Mouse (Mus musculus): Measurements from ENCODE around the gene Sod1.
"Not testable (repeated sequence)": the region's sequence is repeated elsewhere in the genome, so short reads cannot be mapped to it uniquely, and the experiment has no call there.

The Sod1 gene

DNA sequence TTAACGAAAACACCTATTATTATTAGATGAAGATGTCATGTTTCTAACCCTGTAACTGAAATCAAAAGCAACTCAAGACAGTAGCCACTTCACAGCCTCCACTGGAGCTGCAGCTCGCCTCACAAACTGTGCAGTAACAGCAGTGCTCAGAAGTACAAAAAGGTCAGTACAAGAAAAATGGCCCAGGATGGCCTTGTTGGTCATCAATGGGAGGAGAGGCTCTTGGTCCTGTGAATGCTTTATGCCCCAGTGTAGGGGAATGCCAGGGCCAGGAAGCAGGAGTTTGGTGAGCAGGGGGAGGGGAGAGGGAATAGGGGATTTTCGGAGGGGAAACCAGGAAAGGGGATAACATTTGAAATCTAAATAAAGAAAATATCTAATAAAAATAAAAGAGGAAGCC lies 30.7 kb downstream of the Sod1 start:
- DNase-seq (ENCODE audit: low read depth in 2 of 2, low spot score in 2 of 2): not testable (repeated sequence)

DNA sequence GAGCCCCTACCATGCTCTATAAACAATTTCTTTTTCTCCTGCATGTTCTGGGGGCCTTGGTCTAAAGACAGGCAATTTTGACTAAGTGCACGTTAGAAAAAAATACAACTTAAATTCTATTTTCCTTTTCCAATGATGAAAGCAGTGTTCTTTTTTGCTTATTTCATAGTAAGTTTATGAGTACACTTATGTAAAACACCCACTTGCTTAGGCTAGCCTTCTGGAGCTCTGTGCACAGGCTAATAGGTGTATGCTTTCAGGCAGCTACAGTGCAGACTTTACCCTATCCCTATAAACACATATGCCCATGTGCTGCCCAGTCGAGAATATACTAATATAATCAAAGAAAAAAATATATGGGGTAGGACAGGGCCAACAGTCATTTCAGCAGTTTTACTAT lies 32.0 kb downstream of the Sod1 start:
- no peak for DNase-seq (ENCODE audit: low read depth in 2 of 2, low spot score in 2 of 2)

DNA sequence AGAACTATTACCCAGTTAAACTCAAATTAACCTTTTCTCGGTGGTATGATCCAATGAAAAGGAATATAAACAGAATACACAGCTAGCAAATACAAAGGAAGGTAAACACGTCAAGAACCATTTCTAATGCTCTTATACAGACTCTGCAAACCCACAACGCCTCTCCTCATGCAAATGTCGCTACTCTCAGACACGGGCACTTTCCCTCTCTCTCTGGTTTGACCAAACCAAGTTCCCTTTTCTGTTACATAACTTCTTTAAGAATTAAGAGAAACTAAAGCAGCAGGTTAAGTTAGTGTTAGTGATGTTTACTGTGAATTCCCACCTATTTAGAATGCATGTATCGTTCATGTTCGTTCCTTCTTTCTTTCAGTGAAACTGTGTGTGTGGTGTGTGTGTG lies 38.4 kb downstream of the Sod1 start:
- DNase-seq (ENCODE audit: low read depth in 2 of 2, low spot score in 2 of 2): no peak

DNA sequence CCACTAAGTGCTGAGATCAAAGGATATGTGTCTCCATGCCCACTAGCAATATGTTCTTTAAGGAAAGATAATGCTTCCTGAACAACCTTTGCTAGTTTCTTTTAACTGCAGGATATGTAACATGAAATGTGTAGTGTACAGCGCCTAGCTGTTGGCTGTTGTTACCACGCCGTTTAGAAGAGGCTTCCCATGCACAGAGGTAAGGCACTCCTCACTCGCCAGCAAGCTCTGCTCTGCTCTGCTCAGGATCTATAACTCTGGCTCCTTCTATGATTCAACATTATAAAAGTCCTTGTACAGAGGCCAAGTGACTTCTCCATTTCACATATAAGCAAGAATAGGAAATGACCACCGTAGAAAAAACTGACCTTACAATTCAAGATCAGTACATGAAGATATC lies 39.1 kb downstream of the Sod1 start:
- DNase-seq (ENCODE audit: low read depth in 2 of 2, low spot score in 2 of 2): no peak

DNA sequence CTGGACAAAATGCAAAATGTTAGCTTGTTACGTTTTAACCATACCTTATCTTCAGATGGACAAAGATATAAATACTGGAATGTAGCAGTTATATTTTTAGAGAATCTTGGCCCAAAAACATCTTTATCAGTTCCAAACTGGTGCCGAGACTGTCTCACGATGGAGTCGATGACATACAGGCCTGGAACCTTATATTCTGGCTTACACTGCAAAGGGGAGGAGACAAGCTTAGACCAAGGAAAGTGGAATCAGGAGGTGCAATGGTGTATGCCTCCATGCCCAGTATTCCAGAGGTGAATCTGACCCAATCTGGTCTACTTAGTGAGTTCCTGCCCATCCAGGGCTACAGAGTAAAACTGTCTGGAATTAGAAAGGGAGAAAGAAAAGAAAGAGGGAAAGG lies 39.5 kb downstream of the Sod1 start:
- no peak for DNase-seq (ENCODE audit: low read depth in 2 of 2, low spot score in 2 of 2)

DNA sequence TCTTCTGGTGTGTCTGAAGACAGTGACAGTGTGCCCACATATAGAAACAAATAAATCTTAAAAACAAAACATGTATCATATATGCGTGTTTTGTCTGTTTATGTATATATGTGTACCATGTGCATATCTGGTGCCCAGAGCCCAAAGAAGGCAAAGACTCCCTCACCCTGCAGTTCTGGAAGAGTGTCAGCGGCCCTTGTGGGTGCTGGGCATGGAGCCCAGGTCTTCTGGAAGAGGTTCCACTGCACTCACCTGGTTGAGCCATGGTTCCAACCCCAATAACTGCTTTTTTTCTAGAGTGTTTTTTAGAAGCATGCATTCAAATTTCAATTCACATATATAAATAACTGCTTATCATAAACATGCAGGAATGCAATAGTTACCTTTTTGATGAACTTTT lies 41.2 kb downstream of the Sod1 start:
- DNase-seq (ENCODE audit: low read depth in 2 of 2, low spot score in 2 of 2): no peak

DNA sequence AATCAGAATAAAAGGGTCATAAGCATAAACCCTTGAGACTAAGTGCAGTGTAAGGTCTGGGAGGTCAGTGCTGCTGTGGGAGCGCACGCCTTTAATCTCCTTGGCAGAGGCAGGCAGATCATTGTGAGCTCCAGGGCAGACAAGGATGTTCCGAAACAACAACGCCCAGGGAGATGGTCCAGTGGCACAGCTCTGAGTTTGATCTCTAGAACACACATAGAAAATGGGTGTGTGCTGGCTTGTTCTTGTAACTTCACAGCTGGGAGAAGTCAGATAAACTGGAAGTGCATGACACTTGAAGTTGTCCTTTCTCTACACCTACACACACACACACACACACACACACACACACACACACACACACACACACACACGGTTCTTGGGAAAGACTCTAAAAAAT lies 43.5 kb downstream of the Sod1 start:
- DNase-seq (ENCODE audit: low read depth in 2 of 2, low spot score in 2 of 2): no peak

DNA sequence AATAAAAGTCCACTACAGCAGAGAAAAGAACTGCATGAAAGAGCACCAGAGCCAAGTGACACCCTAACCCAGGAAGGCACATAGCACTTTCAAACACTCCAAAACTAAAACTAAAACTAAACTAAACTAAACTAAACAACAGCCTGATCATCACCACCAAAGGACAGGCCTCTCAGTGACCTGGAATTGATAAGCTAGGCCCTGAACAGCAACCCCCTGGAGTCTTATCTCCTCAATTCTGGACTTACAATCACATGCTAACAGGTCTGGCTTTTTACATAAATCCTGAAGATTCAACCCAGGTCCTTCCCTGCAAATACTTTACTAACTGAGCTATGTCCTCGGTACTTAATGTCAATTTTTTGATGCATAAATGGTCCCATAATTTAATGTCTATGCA lies 44.6 kb downstream of the Sod1 start:
- no peak for DNase-seq (ENCODE audit: low read depth in 2 of 2, low spot score in 2 of 2)

DNA sequence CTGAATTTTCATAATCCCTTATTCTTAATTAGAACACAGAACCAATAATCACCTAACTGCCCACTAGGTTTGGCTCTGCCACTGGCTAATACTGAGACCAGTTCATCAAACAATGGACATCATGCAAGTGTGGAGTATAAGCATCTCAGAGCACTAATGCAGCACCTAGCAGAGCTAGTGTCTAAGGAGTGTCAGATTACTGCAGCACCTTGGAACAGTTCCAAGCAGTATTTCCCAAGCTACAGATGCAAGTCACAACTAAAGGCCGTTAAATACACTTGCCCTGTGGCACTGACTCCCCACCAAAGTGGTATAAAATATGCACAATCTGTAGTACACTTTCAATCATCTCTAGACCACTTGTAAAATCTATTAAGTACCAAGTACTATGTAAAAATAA lies 46.0 kb downstream of the Sod1 start:
- DNase-seq (ENCODE audit: low read depth in 2 of 2, low spot score in 2 of 2): no peak

DNA sequence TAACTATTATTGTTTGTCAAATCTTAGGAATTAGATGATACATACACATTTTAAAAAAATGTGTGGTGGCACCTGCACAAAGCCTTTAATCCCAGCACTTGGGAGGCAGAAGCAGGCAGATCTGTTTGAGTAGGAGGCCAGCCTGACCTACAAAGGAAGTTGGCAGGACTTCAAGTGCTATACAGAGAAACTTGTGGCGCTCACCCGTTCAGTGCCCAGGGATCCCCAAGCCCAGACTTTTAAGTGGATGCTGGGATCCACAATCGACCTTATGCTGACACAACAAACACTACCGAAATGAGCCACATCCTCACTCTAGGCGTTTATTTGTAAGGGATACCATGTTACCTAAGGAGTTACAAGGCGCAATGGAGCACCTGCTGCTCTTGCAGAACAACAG lies 55.0 kb downstream of the Sod1 start:
- no peak for DNase-seq (ENCODE audit: low read depth in 2 of 2, low spot score in 2 of 2)

Data from CD8-positive naive resting alpha-beta T cell, adult 2 months (primary cell).